9 mouse cellular contexts compared by ENCODE assay signal in the genomic region with DNA sequence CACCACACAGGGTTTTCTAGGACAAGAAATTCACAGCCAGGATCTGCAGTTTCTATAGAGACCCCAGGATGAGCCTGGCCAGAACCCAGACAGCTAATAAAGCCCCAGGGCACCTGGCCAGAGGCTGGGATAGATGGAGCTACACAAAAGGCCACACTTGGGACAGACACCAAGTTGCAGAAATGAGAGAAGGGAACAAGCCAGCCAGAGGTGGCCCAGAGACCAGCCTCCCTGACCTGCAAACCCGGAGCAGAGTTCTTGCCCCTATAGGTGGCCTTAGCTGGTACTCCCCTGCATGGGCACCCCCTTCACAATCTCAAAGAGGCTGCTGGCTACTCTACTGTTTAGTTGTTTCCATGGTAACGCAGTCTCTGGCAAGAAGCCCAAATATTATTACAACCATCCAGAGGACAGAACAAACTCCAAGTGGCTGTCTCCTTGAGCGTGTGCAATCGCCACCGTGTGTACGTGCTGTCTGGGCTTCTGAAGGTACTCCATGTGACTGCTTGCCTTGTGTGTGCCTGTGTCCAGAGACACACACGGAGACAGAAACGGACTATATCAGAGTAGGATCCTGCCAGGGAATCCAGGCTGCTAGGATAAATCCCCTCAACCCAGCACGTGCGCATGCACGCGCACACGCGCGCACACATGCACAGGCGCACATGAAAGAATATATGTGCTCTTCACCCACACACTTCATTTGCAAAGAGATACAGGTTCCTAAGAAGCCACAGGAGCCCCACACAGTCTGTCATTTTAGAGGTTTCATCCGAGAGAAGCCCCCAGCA. TPM values are rescaled to one million over a fixed set of nuclear protein-coding genes. Genes with fewer than 3 reads are reported as not detected.
DNase-seq lines count a peak whose midpoint lies in the region; ATAC-seq and TF ChIP-seq lines count a peak whose summit lies in the region.
"Had no signal": no experiment of that assay in that cellular context is flagged by ENCODE, and none has a peak within 500 bp of the region (broad histone marks: within the 10 kb centered on the region; RNA-seq: fewer than 3 reads in every experiment).

No protein-coding gene starts in this region.

- no peaks in the 10 kb centered on the region for H3K9me3 ChIP-seq in hindbrain, embryonic 15.5 days
- H3K9me3 ChIP-seq in lung, postnatal 0 days (ENCODE audit: low read length): no peaks in the 10 kb centered on the region

- peak overlapping the region; percentile 80 for H3K27ac ChIP-seq in hindbrain, embryonic 15.5 days (replicated peaks)
- 0 out of 2 replicates have a peak overlapping the region, but pooled peaks have one; percentile 32 for H3K27ac ChIP-seq in lung, postnatal 0 days (ENCODE audit: low read length)
- H3K27ac ChIP-seq: liver, embryonic 14.5 days had no signal

- peak; percentile 36 for ATAC-seq in hindbrain, embryonic 15.5 days (ENCODE audit: low FRiP score, low read depth)
- peak; percentile 52 for ATAC-seq in lung, postnatal 0 days

- H3K4me3 ChIP-seq in hindbrain, embryonic 15.5 days: peak overlapping the region; percentile 91
- no peak overlapping the region for H3K4me3 ChIP-seq in lung, postnatal 0 days (ENCODE audit: low read depth, low read length)

- peak; percentile 33 for DNase-seq in embryo, embryonic 10.5 days (ENCODE audit: low spot score)
- DNase-seq in embryo, embryonic 10 days (ENCODE audit: low spot score): no peak
- peak; percentile 84 to 89 for DNase-seq in right cerebral cortex, postnatal 10 days (ENCODE audit: low spot score in 2 of 2)
- DNase-seq in right cerebral cortex, postnatal 25 days: no peak
- peak; percentile 86 for DNase-seq in lung, postnatal 0 days (ENCODE audit: low spot score)
- no peak for DNase-seq in urinary bladder, adult 2 months (ENCODE audit: low spot score)
- DNase-seq in thymus, postnatal 25 days: no peak

- no peaks in the 10 kb centered on the region for H3K27me3 ChIP-seq in hindbrain, embryonic 15.5 days
- H3K27me3 ChIP-seq in lung, postnatal 0 days (replicated peaks; ENCODE audit: insufficient read depth, low read length): no peaks in the 10 kb centered on the region

- peak; percentile 28; the same call in 1 of the 2 replicates for TF ChIP-seq EP300 in lung, postnatal 0 days (IDR thresholded peaks at IDR 0.05)

- peaks cover 27% of the 10 kb centered on the region for H3K36me3 ChIP-seq in hindbrain, embryonic 15.5 days
- peaks cover 8% of the 10 kb centered on the region; the same call in 1 of the 2 replicates for H3K36me3 ChIP-seq in lung, postnatal 0 days (ENCODE audit: insufficient read depth, low read length)

- no peak; the same call in 1 of the 2 replicates for TF ChIP-seq CTCF in lung, postnatal 0 days (IDR thresholded peaks at IDR 0.05)

- peaks cover 50% of the 10 kb centered on the region for H3K4me1 ChIP-seq in hindbrain, embryonic 15.5 days (replicated peaks)
- peaks cover 23% of the 10 kb centered on the region; the same call in 1 of the 2 replicates for H3K4me1 ChIP-seq in lung, postnatal 0 days (ENCODE audit: insufficient read depth, low read depth, low read length)

- 31% methylated on average over 17 of the region's 17 CpGs for WGBS in hindbrain, embryonic 15.5 days
- 44% methylated on average over 17 of the region's 17 CpGs for WGBS in lung, postnatal 0 days

- H3K9ac ChIP-seq in hindbrain, embryonic 15.5 days: 0 out of 2 replicates have a peak overlapping the region, but pooled peaks have one; percentile 29
- H3K9ac ChIP-seq in lung, postnatal 0 days (replicated peaks; ENCODE audit: low read depth): no peak overlapping the region
- H3K9ac ChIP-seq: liver, embryonic 14.5 days had no signal

- H3K4me2 ChIP-seq in hindbrain, embryonic 15.5 days: peak overlapping the region; percentile 92
- H3K4me2 ChIP-seq in lung, postnatal 0 days (replicated peaks; ENCODE audit: low read depth, low read length): peak overlapping the region; percentile 3; the same call in 1 of the 2 replicates

RNA-seq across cellular contexts. Expression of gene Pcgf2, which starts 5.2 kb away (rescaled TPM):
- 18.9 and 19.5 TPM in 2 replicates for polyA plus RNA-seq in hindbrain, embryonic 15.5 days (2015; fragmentation: Nextera tagmentation; extraction: Ambion mirVana)
- 10.5 TPM in 2 replicates for polyA plus RNA-seq in lung, postnatal 0 days (2015; fragmentation: Nextera tagmentation; extraction: Ambion mirVana)
- polyA plus RNA-seq in urinary bladder, adult 2 months (2012; rRNA removed): 41.1 and 46.4 TPM in 2 replicates

RNA-seq across cellular contexts. Expression of gene Psmb3, which starts 8.1 kb away (rescaled TPM):
- polyA plus RNA-seq in hindbrain, embryonic 15.5 days (2015; fragmentation: Nextera tagmentation; extraction: Ambion mirVana): 416 and 449 TPM in 2 replicates
- 350 and 419 TPM in 2 replicates for polyA plus RNA-seq in lung, postnatal 0 days (2015; fragmentation: Nextera tagmentation; extraction: Ambion mirVana)
- polyA plus RNA-seq in urinary bladder, adult 2 months (2012; rRNA removed): 264 and 322 TPM in 2 replicates

RNA-seq across cellular contexts. Expression of gene Cisd3, which starts 9.5 kb away (rescaled TPM):
- polyA plus RNA-seq in hindbrain, embryonic 15.5 days (2015; fragmentation: Nextera tagmentation; extraction: Ambion mirVana): 33.2 and 37.0 TPM in 2 replicates
- 59.1 and 63.8 TPM in 2 replicates for polyA plus RNA-seq in lung, postnatal 0 days (2015; fragmentation: Nextera tagmentation; extraction: Ambion mirVana)
- polyA plus RNA-seq in urinary bladder, adult 2 months (2012; rRNA removed): 55.7 and 56.2 TPM in 2 replicates

RNA-seq across cellular contexts. Expression of gene Mllt6, which starts 31.9 kb away (rescaled TPM):
- 3.4 and 3.5 TPM in 2 replicates for polyA plus RNA-seq in hindbrain, embryonic 15.5 days (2015; fragmentation: Nextera tagmentation; extraction: Ambion mirVana)
- polyA plus RNA-seq in lung, postnatal 0 days (2015; fragmentation: Nextera tagmentation; extraction: Ambion mirVana): 3.0 and 3.5 TPM in 2 replicates
- 30.2 and 37.2 TPM in 2 replicates for polyA plus RNA-seq in urinary bladder, adult 2 months (2012; rRNA removed)

RNA-seq across cellular contexts. Expression of gene Pip4k2b, which starts 49.4 kb away (rescaled TPM):
- polyA plus RNA-seq in hindbrain, embryonic 15.5 days (2015; fragmentation: Nextera tagmentation; extraction: Ambion mirVana): 4.0 and 4.2 TPM in 2 replicates
- 0.86 and 1.3 TPM in 2 replicates for polyA plus RNA-seq in lung, postnatal 0 days (2015; fragmentation: Nextera tagmentation; extraction: Ambion mirVana)
- polyA plus RNA-seq in urinary bladder, adult 2 months (2012; rRNA removed): 17.2 and 19.1 TPM in 2 replicates

Comparison
In these comparisons a context has a peak if more than half of its experiments do, and no peak if none do; other contexts are left out.
1. DNase-seq: peak in embryo, embryonic 10.5 days (single experiment), right cerebral cortex, postnatal 10 days (2 of 2) and lung, postnatal 0 days (single experiment); none in embryo, embryonic 10 days (single experiment), right cerebral cortex, postnatal 25 days (single experiment), urinary bladder, adult 2 months (single experiment) and thymus, postnatal 25 days (single experiment).